Mouse (Mus musculus): ENCODE results near the gene Adcy9.

- TF ChIP-seq POLR2A (IDR thresholded peaks at IDR 0.05; ENCODE audit: low read depth, low read length) (no peak), CTCF (IDR thresholded peaks at IDR 0.05; ENCODE audit: extremely low read depth, insufficient read length, insufficient replicate concordance, low read depth, low read length) (no peak)
Observed at GRCm38 (mm10) chr16:4449418-4449817, 29.1 kb upstream of the Adcy9 start.

Measured in small intestine, adult 2 months (tissue).